Mouse (Mus musculus) hematopoietic stem cell, adult 5-6 weeks (primary cell): ENCODE measurements around the gene Agpat4. TPM values are rescaled to one million over a fixed set of nuclear protein-coding genes. Genes with fewer than 3 reads are reported as not detected.

Experiments used
- ATAC-seq, 2 experiments: fragments of 125-278 bp in 1 of 2; replicated peaks in 1 of 2; 2 replicates each; pipeline ENCODE4 v1.8.0; 2016 to 2017; ENCODE audit warnings: inconsistent platforms in 2 of 2, mild to moderate bottlenecking in 2 of 2, moderate number of reproducible peaks in 2 of 2, low read depth in 1 of 2, moderate TSS enrichment in 1 of 2; ENCODE audit not compliant: low FRiP score in 2 of 2, poor library complexity in 2 of 2, severe bottlenecking in 2 of 2, insufficient read depth in 1 of 2, low TSS enrichment in 1 of 2
- total RNA-seq: library from RNA; stranded (forward); fragments of 172-1452, 232-1000 nt; gene quantifications from 2 replicates; pipeline ENCODE4 v1.2.3, GENCODE M21; 2017

The Agpat4 gene
- total RNA-seq, 1 experiment from 2014 or later, result 8.9 TPM

GRCm38 (mm10) chr17:12228471-12228870 lies 110.0 kb downstream of the Agpat4 start:
- ATAC-seq, result no peak

DNA sequence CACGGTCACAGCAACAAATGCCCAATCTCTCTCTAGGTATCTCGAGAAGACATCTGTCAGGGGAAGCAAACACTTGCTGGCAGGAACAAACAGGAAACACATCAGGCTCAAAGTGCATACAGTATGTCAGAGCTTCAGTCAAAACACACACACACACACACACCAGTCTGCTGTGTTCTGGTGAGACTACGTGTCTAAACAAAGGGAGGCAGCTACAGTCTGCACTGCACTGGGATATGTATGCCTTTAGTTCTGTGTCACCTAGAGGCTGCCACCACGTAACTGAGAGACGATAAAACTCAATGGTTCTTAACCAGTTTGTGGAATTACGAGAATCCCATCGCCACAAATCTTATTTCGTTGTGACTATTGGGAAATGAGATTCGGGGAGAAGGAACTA lies 111.3 kb downstream of the Agpat4 start:
- ATAC-seq, result no peak

GRCm38 (mm10) chr17:12230167-12230566 lies 111.7 kb downstream of the Agpat4 start:
- ATAC-seq, result no peak

- ATAC-seq, result no peak
Measured at GRCm38 (mm10) chr17:12231087-12231486, 112.6 kb downstream of the Agpat4 start.

GRCm38 (mm10) chr17:12232724-12233123 lies 114.2 kb downstream of the Agpat4 start:
- no peak for ATAC-seq

- no peak for ATAC-seq
Measured at GRCm38 (mm10) chr17:12240701-12241100, 122.2 kb downstream of the Agpat4 start.

GRCm38 (mm10) chr17:12249783-12250504 lies 131.4 kb downstream of the Agpat4 start:
- ATAC-seq, result peak in 1 of 2 experiments; percentile 27; a peak in 1 of 4 replicates

- no peak for ATAC-seq
Measured at GRCm38 (mm10) chr17:12250581-12250980, 132.1 kb downstream of the Agpat4 start.

DNA sequence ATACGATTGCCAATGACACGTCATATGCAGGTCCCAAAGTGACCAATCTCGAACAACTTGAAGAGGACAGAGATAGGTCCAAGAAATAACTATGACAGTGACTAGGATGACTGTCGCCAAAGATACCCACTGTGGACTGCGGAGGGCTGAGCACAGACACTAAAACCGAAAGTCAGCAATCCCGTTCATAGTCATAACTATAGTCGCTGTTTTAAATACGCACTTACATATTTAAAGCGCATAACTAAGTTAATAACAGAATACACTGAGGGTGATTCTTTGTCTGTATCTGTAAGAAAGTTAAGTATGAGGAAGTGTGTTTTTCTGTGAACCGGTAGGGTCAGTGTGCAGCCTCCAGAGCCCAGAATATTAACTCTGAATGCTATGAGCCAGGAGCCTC lies 137.6 kb downstream of the Agpat4 start:
- no peak for ATAC-seq

- no peak for ATAC-seq
Measured at GRCm38 (mm10) chr17:12258517-12258916, 140.0 kb downstream of the Agpat4 start.

GRCm38 (mm10) chr17:12259957-12260356 lies 141.5 kb downstream of the Agpat4 start:
- ATAC-seq, result no peak

DNA sequence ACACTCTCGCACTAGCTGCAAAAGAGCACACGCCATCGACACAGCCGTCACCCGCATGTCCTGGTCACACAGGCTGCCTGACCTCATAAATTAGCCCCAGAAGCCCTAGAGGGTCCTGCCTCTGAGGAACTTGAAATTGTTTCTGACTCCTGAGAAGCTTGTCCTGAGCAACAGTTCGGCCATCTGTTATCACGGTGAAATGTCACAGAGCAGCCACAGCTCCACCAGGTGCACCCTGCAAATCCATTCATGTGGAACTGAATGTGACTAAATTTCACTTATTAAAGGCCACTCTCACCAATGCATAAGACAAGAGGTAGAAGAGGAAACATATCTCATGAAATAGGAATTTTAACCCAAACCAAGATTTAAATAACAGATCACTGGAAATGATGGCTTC lies 142.9 kb downstream of the Agpat4 start:
- no peak for ATAC-seq

GRCm38 (mm10) chr17:12261887-12262286 lies 143.4 kb downstream of the Agpat4 start:
- peak in 1 of 2 experiments; percentile 31; a peak in 1 of 4 replicates for ATAC-seq

DNA sequence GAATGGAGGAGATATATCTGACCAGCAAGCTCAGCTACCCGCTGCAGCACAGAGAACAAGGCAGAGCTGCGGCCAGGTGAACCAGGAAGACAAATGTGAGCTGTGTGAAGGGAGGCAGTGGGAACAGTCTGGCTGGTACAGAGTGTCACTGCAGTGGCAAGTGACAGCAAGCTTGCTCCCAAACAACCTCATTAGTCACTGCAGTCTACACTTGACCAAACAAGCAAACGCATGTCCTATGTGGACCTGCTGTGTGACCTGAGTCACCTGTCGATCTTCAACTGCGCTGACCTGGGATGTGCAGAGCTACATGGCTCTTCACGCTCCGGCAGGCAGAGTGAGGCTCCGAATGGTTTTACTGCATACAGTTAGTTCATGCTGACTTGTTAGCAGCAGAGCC lies 144.3 kb downstream of the Agpat4 start:
- no peak for ATAC-seq

DNA sequence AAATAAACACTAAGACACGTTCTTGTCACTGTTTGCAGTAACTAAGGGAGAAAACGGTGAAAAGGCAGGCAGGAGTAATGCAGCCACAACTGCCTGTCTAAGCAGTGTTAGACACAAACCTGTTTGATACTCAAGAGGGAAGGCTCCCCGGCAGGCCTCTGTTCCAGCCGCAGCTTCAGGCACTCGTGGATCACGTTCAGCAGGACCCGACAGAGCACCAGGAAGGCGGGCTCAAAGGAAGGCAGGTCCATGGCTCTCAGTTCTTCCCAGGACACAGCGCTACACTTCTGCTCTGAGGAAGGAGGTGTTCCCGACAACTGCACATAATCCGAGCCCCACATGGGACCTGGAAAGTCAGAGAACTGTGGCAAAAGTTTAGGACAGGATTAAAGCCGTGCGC lies 145.3 kb downstream of the Agpat4 start:
- no peak for ATAC-seq

- no peak for ATAC-seq
Measured at GRCm38 (mm10) chr17:12264293-12264692, 145.8 kb downstream of the Agpat4 start.

DNA sequence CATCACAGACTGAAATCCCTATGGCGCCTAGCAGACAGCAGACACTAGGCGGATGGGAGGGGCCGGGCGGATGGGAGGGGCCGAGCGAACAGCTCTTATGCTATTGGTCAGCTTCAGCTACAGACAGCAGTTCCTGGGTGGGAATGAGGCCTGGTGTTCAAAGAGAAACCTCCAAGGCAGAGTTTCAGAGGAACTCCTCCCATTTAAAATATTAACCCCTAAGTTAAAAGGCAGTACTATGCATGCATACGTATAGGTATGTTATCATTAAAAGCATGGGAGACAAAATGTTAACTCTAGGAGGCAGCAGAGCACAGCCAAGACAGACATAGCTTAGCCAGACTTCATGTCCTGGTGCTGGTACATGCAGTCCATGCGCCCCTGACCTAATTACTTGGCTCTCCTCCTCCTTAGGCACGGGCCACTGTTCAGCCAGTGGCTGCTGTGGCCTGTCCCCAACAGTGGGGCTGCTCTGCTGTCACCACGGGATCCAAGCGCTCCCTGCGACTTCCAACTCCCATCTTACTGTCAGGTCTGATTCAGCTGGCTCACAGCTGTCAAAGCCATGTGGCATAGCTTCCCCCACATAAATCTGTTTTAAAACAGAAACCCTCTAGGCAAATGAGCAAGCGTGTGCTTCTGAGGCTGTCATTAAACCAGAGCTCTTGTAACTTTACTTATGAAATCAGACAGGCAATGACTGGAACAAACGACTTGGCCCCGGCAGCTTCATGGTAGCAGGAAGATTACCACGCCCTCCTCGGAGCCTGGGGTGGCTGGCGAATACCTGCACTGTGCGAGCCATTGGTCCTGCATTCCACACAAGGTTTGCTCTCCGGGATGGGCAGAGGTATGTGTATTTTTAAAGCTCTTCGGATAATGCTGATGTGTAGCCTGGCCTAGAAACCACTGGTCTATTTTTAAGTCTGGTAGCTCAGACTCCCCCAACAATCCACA lies 147.7 kb downstream of the Agpat4 start:
- ATAC-seq, result no peak

DNA sequence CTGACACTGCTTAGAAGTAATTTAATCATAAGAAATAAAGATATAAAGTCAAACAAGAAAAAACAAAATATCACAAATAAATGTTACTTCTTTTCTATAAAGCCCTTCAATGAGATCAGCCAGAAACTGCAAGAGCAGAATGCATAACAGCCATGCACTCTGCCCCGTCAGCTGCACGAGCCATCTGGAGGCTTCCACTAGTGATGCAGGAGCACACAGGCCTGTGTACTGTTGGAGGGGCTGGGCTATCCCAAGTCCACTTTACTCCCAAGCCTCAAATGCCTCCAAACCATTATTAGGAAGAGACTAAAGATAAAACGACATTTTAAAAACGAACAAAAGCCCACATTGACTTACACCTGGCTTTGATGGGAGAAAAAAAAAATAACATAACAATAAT lies 149.6 kb downstream of the Agpat4 start:
- ATAC-seq, result no peak
